Mouse (Mus musculus) left cerebral cortex, postnatal 14 days (tissue): ENCODE results near the gene Zfp712. TPM values are rescaled to one million over a fixed set of nuclear protein-coding genes. Genes with fewer than 3 reads are reported as not detected.

Source experiments
- DNase-seq, 2 experiments: peaks; one replicate each; pipeline ENCODE4 v3.0.0; 2021 to 2022; ENCODE audit warnings: low spot score in 2 of 2, mixed read lengths in 1 of 2
- intact Hi-C: fragments of 180-260 bp; cut with DNase I; formaldehyde crosslinking; loops from one replicate; pipeline ENCODE4 v1.15.1; 2025
- long read RNA-seq, 2 experiments: library from polyadenylated mRNA; stranded (forward); transcript quantifications; one replicate each; pipeline ENCODE4 v2.0.0; 2021
- total RNA-seq, 2 experiments: library from RNA; stranded (reverse); gene quantifications; 2 replicates each; pipeline ENCODE4 v1.2.3; 2021

Gene Zfp712
- total RNA-seq, result 1 to 10 TPM; 4.8 to 5.8 TPM
- long read RNA-seq, experiment 1, partial matches to known transcripts, result 0 of 3 reads
- long read RNA-seq, experiment 1, other reads (novel, unspliced or antisense), result 0 of 3 reads
- long read RNA-seq, experiment 2, transcript Zfp712-201 (4 exons, 3,968 nt), result major isoform, 7 of 8 reads
- long read RNA-seq, experiment 2, partial matches to known transcripts, result 0 of 8 reads
- long read RNA-seq, experiment 2, other reads (novel, unspliced or antisense), result 1 of 8 reads

GRCm38 (mm10) chr13:67060786-67061358, at the start of gene Zfp712:
Zfp712 (minus strand) TSS chr13:67061170.
- intact Hi-C loops, result no loop called here
- DNase-seq, result peak; percentile 93 to 96

- no peak for DNase-seq
- intact Hi-C loops, result no loop called here
Measured at GRCm38 (mm10) chr13:67108821-67109206, 47.8 kb upstream of the Zfp712 start.

- intact Hi-C loops, result no loop called here
Measured at GRCm38 (mm10) chr13:67108194-67108820, 47.3 kb upstream of the Zfp712 start, which contains the start of gene Gm28557. Gm28557 (minus strand) TSS chr13:67108604.

GRCm38 (mm10) chr13:67107681-67108080, 46.7 kb upstream of the Zfp712 start:
- intact Hi-C loops, result no loop called here
- DNase-seq, result no peak

More at GRCm38 (mm10) chr13:67108194-67108820, 47.3 kb upstream of the Zfp712 start, which contains the start of gene Gm28557:
- peak; percentile 96 to 98 for DNase-seq

GRCm38 (mm10) chr13:67097876-67098275, 36.9 kb upstream of the Zfp712 start, which contains the start of gene Zfp708:
Zfp708 (minus strand) TSS chr13:67097976.
- intact Hi-C loops, result no loop called here
- no peak for DNase-seq

- DNase-seq, result no peak
- intact Hi-C loops, result no loop called here
Measured at GRCm38 (mm10) chr13:67090154-67090553, 29.2 kb upstream of the Zfp712 start.

GRCm38 (mm10) chr13:67081946-67082345, 21.0 kb upstream of the Zfp712 start:
- no peak for DNase-seq
- intact Hi-C loops, result no loop called here

GRCm38 (mm10) chr13:67081142-67081713, 20.3 kb upstream of the Zfp712 start:
- intact Hi-C loops, result no loop called here
- DNase-seq, result peak; percentile 71 to 77

- intact Hi-C loops, result no loop called here
- no peak for DNase-seq
Measured at GRCm38 (mm10) chr13:67077244-67077643, 16.3 kb upstream of the Zfp712 start.

- DNase-seq, result no peak
- intact Hi-C loops, result no loop called here
Measured at GRCm38 (mm10) chr13:67072786-67073185, 11.8 kb upstream of the Zfp712 start.

GRCm38 (mm10) chr13:67065386-67065785, 4.4 kb upstream of the Zfp712 start:
- intact Hi-C loops, result no loop called here
- DNase-seq, result no peak

- DNase-seq, result no peak
- intact Hi-C loops, result no loop called here
Measured at GRCm38 (mm10) chr13:67062427-67062826, 1.5 kb upstream of the Zfp712 start.

- intact Hi-C loops, result no loop called here
Measured at GRCm38 (mm10) chr13:67060161-67060785, 697 bp downstream of the Zfp712 start.

More at GRCm38 (mm10) chr13:67060161-67060785, 697 bp downstream of the Zfp712 start:
- no peak for DNase-seq

Other genes starting within 250 kb of the Zfp712 start
- gene Gm10767, start 156.3 kb downstream of the Zfp712 start, total RNA-seq, result 1 to 10 TPM; 2.4 to 3.2 TPM
- gene Zfp708, start 36.8 kb upstream of the Zfp712 start, total RNA-seq, result 1 to 10 TPM; 2.3 to 2.5 TPM
- 1 to 10 TPM; 1.6 to 2.2 TPM for gene Gm28557, start 47.4 kb upstream of the Zfp712 start, total RNA-seq
- under 1 TPM in 1 of 2 experiments, not detected in 1; 0.33 TPM for gene Rslcan18, start 55.1 kb upstream of the Zfp712 start, total RNA-seq
- gene Zfp759, start 60.5 kb upstream of the Zfp712 start, total RNA-seq, result 10 to 100 TPM in 1 of 2 experiments, 1 to 10 TPM in 1; 8.8 to 10.5 TPM
- gene Rsl1, start 112.0 kb upstream of the Zfp712 start, total RNA-seq, result 1 to 10 TPM; 3.7 to 5.3 TPM
- 1 to 10 TPM; 3.3 to 3.5 TPM for gene Zfp455, start 133.3 kb upstream of the Zfp712 start, total RNA-seq
- gene Zfp458, start 217.3 kb upstream of the Zfp712 start, total RNA-seq, result 10 to 100 TPM; 18.7 to 19.4 TPM
- gene Zfp457, start 245.3 kb upstream of the Zfp712 start, total RNA-seq, result 1 to 10 TPM; 4.4 to 4.5 TPM